Mouse (Mus musculus) forebrain, embryonic 10.5 days (tissue): Measurements from ENCODE around the gene Itga10. TPM values are rescaled to one million over a fixed set of nuclear protein-coding genes. Genes with fewer than 3 reads are reported as not detected.

Experiments
- polyA plus RNA-seq: library from polyadenylated mRNA; unstranded; fragments of >200 nt; fragmentation: Nextera tagmentation; extraction: Ambion mirVana; gene quantifications from 2 replicates; pipeline ENCODE4 v1.2.1, GENCODE M21; 2016

Itga10 gene
- polyA plus RNA-seq, 1 experiment from 2014 or later, result 0.51 TPM

Other genes starting within 250 kb of the Itga10 start
- gene BC107364, start 193.3 kb upstream of the Itga10 start, polyA plus RNA-seq, result 0.20 TPM in 1 of 2 replicates, not detected in the other
- 1.6 and 1.8 TPM in 2 replicates for gene Hfe2, start 120.4 kb upstream of the Itga10 start, polyA plus RNA-seq
- gene Txnip, start 87.6 kb upstream of the Itga10 start, polyA plus RNA-seq, result 26.8 and 27.9 TPM in 2 replicates
- gene Gm16253, start 68.6 kb upstream of the Itga10 start, polyA plus RNA-seq, result 0.66 and 1.6 TPM in 2 replicates
- 23.8 and 27.3 TPM in 2 replicates for gene Polr3gl, start 51.4 kb upstream of the Itga10 start, polyA plus RNA-seq
- gene Ankrd34a, start 48.9 kb upstream of the Itga10 start, polyA plus RNA-seq, result 1.2 TPM in 2 replicates
- 3.2 and 3.9 TPM in 2 replicates for gene Lix1l, start 44.4 kb upstream of the Itga10 start, polyA plus RNA-seq
- gene Rbm8a, start 15.7 kb upstream of the Itga10 start, polyA plus RNA-seq, result 224 and 226 TPM in 2 replicates
- gene Pex11b, start 10.2 kb upstream of the Itga10 start, polyA plus RNA-seq, result 36.6 and 40.7 TPM in 2 replicates
- gene Gm42957, start 10.1 kb upstream of the Itga10 start, polyA plus RNA-seq, result 0.11 and 0.12 TPM in 2 replicates
- gene Ankrd35, start 24.5 kb downstream of the Itga10 start, polyA plus RNA-seq, result 0.06 and 0.09 TPM in 2 replicates
- gene Pias3, start 50.8 kb downstream of the Itga10 start, polyA plus RNA-seq, result 45.2 and 49.6 TPM in 2 replicates
- gene Nudt17, start 63.0 kb downstream of the Itga10 start, polyA plus RNA-seq, result 13.7 and 14.1 TPM in 2 replicates
- 52.0 and 52.7 TPM in 2 replicates for gene Polr3c, start 82.0 kb downstream of the Itga10 start, polyA plus RNA-seq
- 70.5 and 75.4 TPM in 2 replicates for gene Rnf115, start 82.1 kb downstream of the Itga10 start, polyA plus RNA-seq
- gene Pdzk1, start 183.7 kb downstream of the Itga10 start, polyA plus RNA-seq, result not detected in 2 replicates
- gene Cd160, start 183.8 kb downstream of the Itga10 start, polyA plus RNA-seq, result 0.05 and 0.18 TPM in 2 replicates